Mouse (Mus musculus) kidney, embryonic 15.5 days (tissue): ENCODE results near the gene Ranbp10. TPM values are rescaled to one million over a fixed set of nuclear protein-coding genes. Genes with fewer than 3 reads are reported as not detected.

ENCODE experiments used
- ATAC-seq: fragments of 200-750 bp; cut with Nextera tagmentation; replicated peaks from 2 replicates; pipeline ENCODE4 v1.8.0; 2017; ENCODE audit warnings: moderate TSS enrichment; ENCODE audit not compliant: low FRiP score
- H3K27ac ChIP-seq: fragments of 300-500 bp; sonication (generic); 2 replicates; pipeline ENCODE4 v1.5.1; 2015; ENCODE audit warnings: mild to moderate bottlenecking, inconsistent platforms
- H3K27me3 ChIP-seq: fragments of 300-500 bp; sonication (generic); 2 replicates; pipeline ENCODE4 v1.6.1; 2015; ENCODE audit warnings: inconsistent platforms
- H3K36me3 ChIP-seq: fragments of 300-500 bp; sonication (generic); 2 replicates; pipeline ENCODE4 v1.6.1; 2015; ENCODE audit warnings: inconsistent platforms
- H3K4me1 ChIP-seq: fragments of 300-500 bp; sonication (generic); 2 replicates; pipeline ENCODE4 v1.6.1; 2015; ENCODE audit warnings: inconsistent platforms
- H3K4me2 ChIP-seq: fragments of 300-500 bp; sonication (generic); 2 replicates; pipeline ENCODE4 v1.6.1; 2015; ENCODE audit warnings: moderate library complexity, mild to moderate bottlenecking, inconsistent platforms
- H3K4me3 ChIP-seq: fragments of 300-500 bp; sonication (generic); replicated peaks from 2 replicates; pipeline ENCODE4 v1.5.1; 2015; ENCODE audit warnings: mild to moderate bottlenecking, inconsistent platforms
- H3K9ac ChIP-seq: fragments of 300-500 bp; sonication (generic); 2 replicates; pipeline ENCODE4 v1.6.1; 2015; ENCODE audit warnings: mild to moderate bottlenecking, inconsistent platforms
- H3K9me3 ChIP-seq: fragments of 300-500 bp; sonication (generic); replicated peaks from 2 replicates; pipeline ENCODE4 v1.6.1; 2016; ENCODE audit warnings: inconsistent platforms
- WGBS: fragments of 180-500 bp; shearing (Covaris S2); methylation state at CpG from one replicate; pipeline ENCODE4 v1.1.7; 2015; ENCODE audit warnings: mixed read lengths; 5-methylcytosine and 5-hydroxymethylcytosine counted together
- polyA plus RNA-seq: library from polyadenylated mRNA; unstranded; fragments of >200 nt; fragmentation: Nextera tagmentation; extraction: Ambion mirVana; gene quantifications from 2 replicates; pipeline ENCODE4 v1.2.1, GENCODE M21; 2015

The Ranbp10 gene
- polyA plus RNA-seq, 1 experiment from 2014 or later, result 13.8 TPM

- no peak overlapping the region for H3K4me2 ChIP-seq
- no peak overlapping the region for H3K9ac ChIP-seq
- WGBS, result 76% methylated on average over 5 of the region's 5 CpGs
- H3K4me1 ChIP-seq, result peaks cover 4% of the 10 kb centered on the region
- H3K4me3 ChIP-seq, result no peak overlapping the region
- H3K27me3 ChIP-seq, result no peaks in the 10 kb centered on the region
- peaks cover 9% of the 10 kb centered on the region for H3K36me3 ChIP-seq
- H3K9me3 ChIP-seq, result no peaks in the 10 kb centered on the region
- no peak overlapping the region for H3K27ac ChIP-seq
- no peak for ATAC-seq
Measured at GRCm38 (mm10) chr8:105732186-105732585, 95.0 kb downstream of the Ranbp10 start.

- Histone ChIP-seq H3K9ac (no peak overlapping the region), H3K27me3 (no peaks in the 10 kb centered on the region), H3K4me1 (peaks cover 4% of the 10 kb centered on the region), H3K36me3 (peaks cover 30% of the 10 kb centered on the region), H3K27ac (peak overlapping the region; percentile 37), H3K4me3 (no peak overlapping the region), H3K4me2 (no peak overlapping the region), H3K9me3 (no peaks in the 10 kb centered on the region)
- WGBS, result 79% methylated on average over 18 of the region's 18 CpGs
- peak; percentile 49; the same call in 1 of the 2 replicates for ATAC-seq
Measured at GRCm38 (mm10) chr8:105727397-105728124, 99.6 kb downstream of the Ranbp10 start.

- Histone ChIP-seq H3K4me3 (no peak overlapping the region), H3K4me2 (no peak overlapping the region), H3K4me1 (no peaks in the 10 kb centered on the region; the same call in 1 of the 2 replicates), H3K36me3 (peaks cover 32% of the 10 kb centered on the region), H3K9me3 (no peaks in the 10 kb centered on the region), H3K27me3 (no peaks in the 10 kb centered on the region), H3K27ac (no peak overlapping the region), H3K9ac (no peak overlapping the region)
- WGBS, result 81% methylated on average over 5 of the region's 5 CpGs
- ATAC-seq, result no peak
Measured at GRCm38 (mm10) chr8:105725726-105726125, 101.4 kb downstream of the Ranbp10 start.

DNA sequence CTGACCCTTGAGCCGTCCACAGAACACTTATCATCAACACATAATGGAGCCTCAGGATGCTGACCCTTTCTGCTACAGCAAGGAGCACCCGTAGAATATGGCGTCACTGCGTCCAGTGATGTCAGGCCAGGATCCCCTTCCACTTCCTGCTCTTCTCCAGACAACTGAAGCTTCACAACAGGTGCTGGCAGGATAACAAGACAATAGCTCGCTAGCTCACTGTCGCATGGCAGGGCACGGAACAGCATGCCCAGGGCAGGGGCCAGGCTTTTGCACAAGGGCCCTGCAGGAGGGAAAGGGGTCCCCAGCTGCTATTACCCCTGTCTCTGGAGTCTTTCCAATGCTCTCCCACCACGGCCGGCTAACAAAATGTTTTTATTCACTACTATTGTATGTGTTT lies 104.3 kb downstream of the Ranbp10 start:
- no peaks in the 10 kb centered on the region for H3K9me3 ChIP-seq
- 91% methylated on average over 9 of the region's 9 CpGs for WGBS
- no peaks in the 10 kb centered on the region for H3K27me3 ChIP-seq
- no peak overlapping the region for H3K9ac ChIP-seq
- H3K4me1 ChIP-seq, result no peaks in the 10 kb centered on the region; the same call in 1 of the 2 replicates
- no peak overlapping the region for H3K4me2 ChIP-seq
- H3K27ac ChIP-seq, result no peak overlapping the region
- no peak overlapping the region for H3K4me3 ChIP-seq
- no peak for ATAC-seq
- H3K36me3 ChIP-seq, result peaks cover 27% of the 10 kb centered on the region

DNA sequence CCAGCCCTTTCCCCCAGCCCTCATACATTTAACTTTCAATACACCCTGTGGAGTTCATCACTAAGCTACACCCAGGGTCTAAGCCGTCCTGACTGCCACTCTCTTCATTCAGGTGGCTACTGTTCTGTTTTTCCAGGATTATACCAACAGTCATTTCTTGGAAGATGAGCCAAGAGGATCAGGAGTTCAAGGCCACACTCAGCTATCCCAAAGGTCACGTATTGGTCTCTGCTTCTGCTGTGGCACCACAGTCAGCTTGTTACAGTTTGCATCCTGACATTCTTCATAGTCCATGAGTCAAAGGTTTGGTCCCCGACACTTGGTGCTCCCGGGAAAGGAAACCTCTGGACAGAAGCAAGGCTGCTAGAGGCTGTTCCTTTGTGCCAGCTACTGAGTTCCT lies 107.5 kb downstream of the Ranbp10 start:
- no peak overlapping the region for H3K4me3 ChIP-seq
- no peak for ATAC-seq
- no peak overlapping the region for H3K4me2 ChIP-seq
- no peak overlapping the region for H3K9ac ChIP-seq
- H3K36me3 ChIP-seq, result peaks cover 24% of the 10 kb centered on the region
- H3K27me3 ChIP-seq, result no peaks in the 10 kb centered on the region
- 85% methylated on average over 4 of the region's 4 CpGs for WGBS
- H3K4me1 ChIP-seq, result no peaks in the 10 kb centered on the region
- H3K27ac ChIP-seq, result no peak overlapping the region
- H3K9me3 ChIP-seq, result no peaks in the 10 kb centered on the region

Other genes with a start within 250 kb of the Ranbp10 start
- 33.3 and 39.5 TPM in 2 replicates for gene Ripor1, start 222.1 kb downstream of the Ranbp10 start, polyA plus RNA-seq
- 134 TPM in 2 replicates for gene Ctcf, start 190.8 kb downstream of the Ranbp10 start, polyA plus RNA-seq
- gene Agrp, start 190.0 kb downstream of the Ranbp10 start, polyA plus RNA-seq, result 0.83 and 1.1 TPM in 2 replicates
- 0.63 and 0.78 TPM in 2 replicates for gene Carmil2, start 141.1 kb downstream of the Ranbp10 start, polyA plus RNA-seq
- 55.3 and 67.2 TPM in 2 replicates for gene Acd, start 126.2 kb downstream of the Ranbp10 start, polyA plus RNA-seq
- 16.9 and 18.0 TPM in 2 replicates for gene Pard6a, start 126.2 kb downstream of the Ranbp10 start, polyA plus RNA-seq
- 0.26 TPM in 1 of 2 replicates, not detected in the other for gene 4933405L10Rik, start 119.7 kb downstream of the Ranbp10 start, polyA plus RNA-seq
- gene Enkd1, start 119.1 kb downstream of the Ranbp10 start, polyA plus RNA-seq, result 28.8 and 31.0 TPM in 2 replicates
- gene Gfod2, start 68.7 kb downstream of the Ranbp10 start, polyA plus RNA-seq, result 21.2 and 23.7 TPM in 2 replicates
- 0.13 and 0.14 TPM in 2 replicates for gene Tsnaxip1, start 381 bp upstream of the Ranbp10 start, polyA plus RNA-seq
- 42.0 and 47.0 TPM in 2 replicates for gene Cenpt, start 25.9 kb upstream of the Ranbp10 start, polyA plus RNA-seq
- gene Thap11, start 27.8 kb upstream of the Ranbp10 start, polyA plus RNA-seq, result 66.9 and 67.5 TPM in 2 replicates
- 283 and 294 TPM in 2 replicates for gene Nutf2, start 33.2 kb upstream of the Ranbp10 start, polyA plus RNA-seq
- gene Edc4, start 53.5 kb upstream of the Ranbp10 start, polyA plus RNA-seq, result 47.1 and 51.9 TPM in 2 replicates
- 0.78 and 0.92 TPM in 2 replicates for gene Nrn1l, start 66.2 kb upstream of the Ranbp10 start, polyA plus RNA-seq
- 36.4 and 41.9 TPM in 2 replicates for gene Pskh1, start 73.1 kb upstream of the Ranbp10 start, polyA plus RNA-seq
- gene Ctrl, start 106.5 kb upstream of the Ranbp10 start, polyA plus RNA-seq, result 1.2 and 1.7 TPM in 2 replicates
- gene Psmb10, start 111.1 kb upstream of the Ranbp10 start, polyA plus RNA-seq, result 43.8 and 44.5 TPM in 2 replicates
- 1.3 and 2.8 TPM in 2 replicates for gene Lcat, start 116.0 kb upstream of the Ranbp10 start, polyA plus RNA-seq
- gene Slc12a4, start 138.7 kb upstream of the Ranbp10 start, polyA plus RNA-seq, result 30.1 and 33.9 TPM in 2 replicates
- not detected in 2 replicates for gene Dpep3, start 152.1 kb upstream of the Ranbp10 start, polyA plus RNA-seq
- 20.5 and 23.3 TPM in 2 replicates for gene Dus2, start 164.0 kb upstream of the Ranbp10 start, polyA plus RNA-seq
- 0.18 TPM in 1 of 2 replicates, not detected in the other for gene Dpep2nb, start 178.6 kb upstream of the Ranbp10 start, polyA plus RNA-seq
- gene Ddx28, start 184.5 kb upstream of the Ranbp10 start, polyA plus RNA-seq, result 17.0 and 18.9 TPM in 2 replicates
- gene Nfatc3, start 231.5 kb upstream of the Ranbp10 start, polyA plus RNA-seq, result 6.5 and 7.3 TPM in 2 replicates